Mouse (Mus musculus): Measurements from ENCODE around the gene Ifi206.
"Not testable (repeated sequence)": the region's sequence is repeated elsewhere in the genome, so short reads cannot be mapped to it uniquely, and the experiment has no call there.

Gene Ifi206

DNA sequence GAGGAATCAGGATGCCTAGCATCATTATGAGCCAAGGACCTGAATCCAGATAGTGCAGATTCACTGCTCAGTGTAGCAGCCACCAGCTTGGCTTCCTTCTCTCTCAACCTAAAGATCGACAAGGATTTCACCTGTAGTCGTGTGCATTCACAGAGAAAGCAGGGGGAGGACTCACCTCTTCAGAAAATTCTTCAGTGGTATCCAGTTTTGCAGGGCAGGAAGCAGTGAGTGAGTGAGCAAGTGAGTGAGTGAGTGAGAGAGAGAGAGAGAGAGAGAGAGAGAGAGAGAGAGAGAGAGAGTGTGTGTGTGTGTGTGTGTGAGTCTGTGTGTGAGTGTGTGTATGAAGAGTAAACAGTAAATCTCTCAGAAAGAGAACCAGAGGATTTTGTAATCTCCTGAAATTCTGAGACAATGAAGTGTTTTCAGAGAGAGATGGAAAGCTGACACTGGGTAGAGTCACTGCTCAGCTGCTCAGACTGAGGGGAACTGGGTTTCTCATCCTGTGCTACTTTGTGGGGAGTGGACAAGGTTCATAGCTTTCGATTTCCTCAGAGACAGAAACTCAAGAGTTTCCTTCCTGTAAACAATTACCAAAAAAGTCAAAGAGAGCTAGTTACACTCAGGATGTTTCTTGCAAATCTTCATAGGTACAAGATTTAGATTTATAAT lies at the start of gene Ifi206:
Gene Ifi206, minus strand, starts transcription at position 230 of the 669 bp plus-strand sequence.
- in situ Hi-C loops (cut with MboI; ENCODE audit: unreplicated experiment in 2 of 2) = not testable (repeated sequence)

DNA sequence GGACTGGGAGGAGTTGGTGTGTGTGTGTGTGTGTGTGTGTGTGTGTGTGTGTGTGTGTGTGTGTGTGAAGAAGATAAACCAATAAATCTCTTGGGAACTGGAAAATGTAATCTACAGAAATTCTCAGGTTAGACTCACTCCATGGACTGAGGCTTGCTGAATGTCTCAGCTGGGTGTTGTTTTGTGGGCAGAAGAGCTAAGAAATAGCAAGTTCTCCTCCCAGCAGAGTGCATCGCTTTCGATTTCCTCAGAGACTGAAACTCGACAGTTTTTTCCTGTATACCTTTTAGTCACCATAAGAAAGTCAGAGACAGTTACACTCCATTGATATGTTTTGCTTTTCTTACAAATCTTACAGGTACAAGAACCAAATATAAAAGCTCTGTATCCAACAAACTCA lies 45.0 kb upstream of the Ifi206 start, which contains the start of gene Ifi214:
Gene Ifi214, minus strand, starts transcription at position 167 of the 400 bp plus-strand sequence.
- in situ Hi-C loops (cut with MboI; ENCODE audit: unreplicated experiment in 2 of 2) = loop anchor here (5.0 to 10.0 kb wide), 2 partner anchors 89 to 102 kb away; no protein-coding TSS in a partner anchor

DNA sequence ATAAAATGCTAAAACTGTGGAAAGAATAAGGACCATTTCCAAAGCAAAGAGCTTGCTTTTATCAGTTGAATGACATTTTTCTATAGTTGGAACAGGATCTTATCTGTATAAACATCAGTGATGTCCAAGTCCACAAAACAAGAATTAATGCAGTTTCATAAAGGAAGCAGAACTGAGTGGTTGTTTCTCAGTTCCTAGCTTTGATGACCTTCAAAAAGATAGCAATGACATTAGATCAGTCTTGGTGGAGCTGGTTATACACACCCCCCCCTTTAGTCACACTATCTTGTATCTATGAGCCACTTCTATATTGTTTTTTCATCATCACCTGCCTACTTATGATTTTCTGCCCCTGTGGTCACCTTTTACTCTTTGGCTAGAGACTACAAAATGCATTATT lies 30.6 kb upstream of the Ifi206 start:
- in situ Hi-C loops (cut with MboI; ENCODE audit: unreplicated experiment in 2 of 2) = loop anchor here (5.0 to 10.0 kb wide), 2 partner anchors 57 to 59 kb away; no protein-coding TSS in a partner anchor

DNA sequence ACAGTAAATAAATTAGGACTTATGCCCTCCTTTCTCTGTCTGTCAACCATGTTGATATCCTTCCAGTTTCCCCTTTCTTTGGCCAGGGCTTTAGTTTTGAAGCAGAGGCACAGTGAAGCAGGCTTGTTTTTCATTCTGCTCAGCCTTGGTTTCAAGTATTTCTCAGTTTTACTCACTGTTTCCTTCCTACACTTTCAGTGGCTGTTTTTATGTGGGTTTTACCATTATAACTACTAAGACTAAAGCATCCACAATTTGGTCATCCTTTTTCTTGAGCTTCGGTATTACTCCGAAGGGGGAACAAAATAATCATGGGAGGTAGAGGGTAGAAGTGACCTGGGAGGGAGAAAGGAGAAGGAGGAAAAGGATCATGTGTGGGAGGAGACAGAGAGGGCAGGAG lies 19.8 kb upstream of the Ifi206 start:
- in situ Hi-C loops (cut with MboI; ENCODE audit: unreplicated experiment in 2 of 2) = not testable (repeated sequence)

DNA sequence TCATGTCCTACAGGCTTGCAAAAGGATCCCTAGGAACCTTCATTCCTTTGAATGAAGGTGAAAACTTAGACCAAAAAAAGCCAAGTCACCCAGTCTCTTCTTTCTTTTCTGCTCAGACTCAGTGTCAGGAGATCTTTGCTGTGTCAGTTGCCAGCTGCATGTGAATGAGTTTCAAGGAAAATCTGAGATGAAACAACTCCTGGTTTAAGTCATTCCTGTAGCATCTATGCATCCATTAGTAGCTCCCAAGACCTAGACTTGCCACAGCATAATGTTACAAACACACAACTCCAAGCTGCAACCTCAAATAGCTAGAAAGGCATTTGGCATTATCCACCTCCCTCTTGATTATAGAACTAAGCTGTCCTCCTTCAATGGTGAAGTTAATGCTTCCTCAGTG lies 642 bp upstream of the Ifi206 start:
- in situ Hi-C loops (cut with MboI; ENCODE audit: unreplicated experiment in 2 of 2) = not testable (repeated sequence)

DNA sequence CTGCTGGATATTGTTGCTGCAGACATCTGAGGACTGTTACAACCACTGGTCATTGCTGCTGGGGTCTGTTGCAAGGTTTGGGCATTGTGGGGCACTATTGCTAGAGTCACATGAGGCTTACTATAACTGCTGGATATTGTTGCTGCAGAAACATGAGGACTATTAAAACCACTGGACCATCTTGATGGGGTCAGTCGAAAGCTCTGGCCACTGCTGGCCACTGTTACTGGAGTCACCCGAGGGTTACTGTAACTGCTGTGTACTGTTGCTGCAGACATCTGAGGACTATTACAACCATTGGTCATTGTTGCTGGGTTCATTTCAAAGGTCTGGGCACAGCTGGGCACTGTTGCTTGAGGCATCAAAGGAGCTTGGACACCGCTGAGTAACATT lies 9.7 kb downstream of the Ifi206 start:
- in situ Hi-C loops (cut with MboI; ENCODE audit: unreplicated experiment in 2 of 2) = not testable (repeated sequence)

DNA sequence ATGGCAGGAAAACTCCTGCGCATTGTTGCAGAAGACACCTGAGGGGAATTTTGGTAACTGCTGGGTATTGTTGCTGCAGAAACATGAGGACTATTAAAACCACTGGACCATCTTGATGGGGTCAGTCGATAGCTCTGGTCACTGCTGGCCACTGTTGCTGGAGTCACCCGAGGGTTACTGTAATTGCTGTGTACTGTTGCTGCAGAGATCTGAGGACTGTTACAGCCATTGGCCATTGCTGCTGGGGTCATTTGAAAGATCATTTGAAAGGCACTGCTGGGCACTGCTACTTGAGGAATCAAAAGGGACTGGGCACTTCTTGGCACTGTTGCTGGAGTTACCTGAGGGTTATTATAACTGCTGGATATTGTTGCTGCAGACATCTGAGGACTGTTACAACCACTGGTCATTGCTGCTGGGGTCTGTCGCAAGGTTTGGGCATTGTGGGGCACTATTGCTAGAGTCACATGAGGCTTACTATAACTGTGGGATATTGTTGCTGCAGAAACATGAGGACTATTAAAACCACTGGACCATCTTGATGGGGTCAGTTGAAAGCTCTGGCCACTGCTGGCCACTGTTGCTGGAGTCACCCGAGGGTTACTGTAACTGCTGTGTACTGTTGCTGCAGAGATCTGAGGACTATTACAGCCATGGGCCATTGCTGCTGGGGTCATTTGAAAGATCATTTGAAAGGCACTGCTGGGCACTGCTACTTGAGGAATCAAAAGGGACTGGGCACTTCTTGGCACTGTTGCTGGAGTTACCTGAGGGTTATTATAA lies 10.3 kb downstream of the Ifi206 start:
- in situ Hi-C loops (cut with MboI; ENCODE audit: unreplicated experiment in 2 of 2) = not testable (repeated sequence)

DNA sequence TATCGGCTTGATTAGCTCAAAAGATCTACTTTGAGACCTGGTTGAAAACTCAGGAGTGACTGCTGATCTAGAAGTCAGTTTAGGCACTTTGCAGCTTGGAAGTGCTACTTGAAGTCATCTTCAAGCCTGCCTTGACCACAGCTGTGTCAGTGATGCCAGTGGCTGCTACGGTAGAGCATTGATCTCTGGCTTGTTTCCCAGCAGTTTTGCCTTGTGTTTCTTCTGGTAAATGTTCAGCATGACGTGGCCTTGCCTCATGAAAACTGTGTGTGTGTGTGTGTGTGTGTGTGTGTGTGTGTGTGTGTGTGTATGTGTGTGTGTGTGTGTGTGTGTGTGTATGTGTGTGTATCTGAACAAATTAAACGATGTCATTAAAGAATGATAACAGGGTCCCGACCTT lies 34.1 kb downstream of the Ifi206 start:
- in situ Hi-C loops (cut with MboI; ENCODE audit: unreplicated experiment in 2 of 2) = loop anchor here (5.0 to 10.0 kb wide), 5 partner anchors 181 to 1011 kb away; no protein-coding TSS in a partner anchor

DNA sequence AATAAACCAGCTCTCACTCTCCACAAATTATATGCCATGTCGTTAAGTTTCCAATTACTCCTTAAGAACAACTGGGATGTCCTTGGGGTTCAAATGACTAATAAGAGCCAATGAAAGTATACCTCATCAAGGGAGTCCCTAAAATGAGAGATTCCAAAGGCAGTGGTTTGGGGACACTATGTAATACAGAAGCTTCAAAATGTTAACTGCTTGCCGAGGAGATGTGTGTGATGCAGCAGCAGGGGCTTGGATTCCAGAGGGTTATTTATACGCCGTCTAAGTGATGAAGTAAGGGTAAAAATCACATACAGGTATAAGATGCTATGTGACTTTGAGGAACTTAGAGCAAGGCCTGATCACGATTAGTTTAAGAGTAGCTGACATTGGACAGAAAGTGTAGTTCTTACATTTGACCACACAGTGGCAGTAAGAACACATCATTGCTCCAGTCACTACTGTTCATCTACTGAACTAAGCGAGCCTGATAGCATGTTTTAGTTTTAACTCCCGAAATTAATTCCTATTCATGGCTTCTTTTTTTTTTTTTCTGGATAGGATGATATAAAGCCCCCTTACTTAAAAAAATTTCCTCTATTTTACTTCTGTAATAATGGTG lies 34.6 kb downstream of the Ifi206 start:
- in situ Hi-C loops (cut with MboI; ENCODE audit: unreplicated experiment in 2 of 2) = loop anchor here (5.0 to 10.0 kb wide), 5 partner anchors 181 to 1011 kb away; no protein-coding TSS in a partner anchor

DNA sequence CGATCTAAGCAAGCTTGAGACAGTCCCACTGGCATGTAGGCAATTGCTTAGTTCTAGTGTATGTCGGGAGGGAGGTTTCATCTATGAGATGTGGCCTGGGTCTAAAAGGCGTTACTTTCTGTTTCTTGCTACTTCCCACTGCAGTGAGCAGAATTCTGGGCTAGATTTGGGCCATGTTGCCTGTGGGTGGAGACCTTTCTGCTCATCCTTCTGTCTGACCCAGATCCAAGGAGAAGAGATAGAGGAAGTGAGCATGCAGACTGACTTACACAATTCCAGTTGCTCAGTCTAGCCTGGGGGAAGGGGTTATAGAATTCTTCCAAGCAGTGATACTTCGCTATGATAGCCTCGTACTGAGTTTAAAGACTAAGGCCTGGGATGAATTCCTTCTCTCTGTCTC lies 39.2 kb downstream of the Ifi206 start:
- in situ Hi-C loops (cut with MboI; ENCODE audit: unreplicated experiment in 2 of 2) = loop anchor here in 1 of 2 experiments (10.0 kb wide), 1 partner anchor 413 kb away; no protein-coding TSS in a partner anchor

DNA sequence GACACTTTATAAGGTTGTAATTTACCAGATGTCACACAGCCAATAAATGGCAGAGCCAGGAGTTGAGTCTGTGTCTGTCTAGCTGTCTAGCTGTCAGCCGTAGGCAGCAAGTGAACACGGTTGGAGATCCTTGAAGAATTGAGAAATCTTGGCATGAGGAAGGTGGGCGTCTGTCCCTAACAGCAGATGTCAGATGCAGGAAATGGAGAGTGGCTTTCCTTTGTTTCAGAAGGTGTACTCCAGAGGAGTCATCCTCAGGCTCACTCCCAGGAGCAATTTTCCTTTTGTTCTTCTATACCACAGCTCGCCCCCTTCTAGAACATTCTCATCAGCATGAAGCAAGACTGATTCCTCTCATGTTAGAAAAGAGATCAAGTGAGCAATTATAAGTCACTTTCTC lies 40.2 kb downstream of the Ifi206 start:
- in situ Hi-C loops (cut with MboI; ENCODE audit: unreplicated experiment in 2 of 2) = loop anchor here in 1 of 2 experiments (10.0 kb wide), 1 partner anchor 414 kb away; no protein-coding TSS in a partner anchor

DNA sequence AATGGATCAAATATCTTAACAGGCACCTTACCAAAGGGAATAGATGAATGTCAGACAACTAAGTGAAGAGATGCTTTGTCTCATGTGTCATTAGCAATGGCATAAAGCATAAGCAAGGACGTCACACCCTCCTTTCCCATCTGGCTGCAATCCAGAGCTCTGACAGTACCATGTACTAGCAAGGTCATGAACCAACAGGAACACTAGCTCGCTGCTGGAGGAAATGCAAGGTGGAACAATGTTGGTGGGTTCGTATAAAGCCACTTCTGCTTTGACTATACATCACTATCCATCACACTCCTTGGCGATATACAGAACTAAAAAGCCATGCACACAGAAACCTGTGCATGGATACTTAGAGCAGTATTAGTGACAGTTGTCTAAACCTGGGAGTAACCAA lies 43.8 kb downstream of the Ifi206 start:
- in situ Hi-C loops (cut with MboI; ENCODE audit: unreplicated experiment in 2 of 2) = no loop called here

DNA sequence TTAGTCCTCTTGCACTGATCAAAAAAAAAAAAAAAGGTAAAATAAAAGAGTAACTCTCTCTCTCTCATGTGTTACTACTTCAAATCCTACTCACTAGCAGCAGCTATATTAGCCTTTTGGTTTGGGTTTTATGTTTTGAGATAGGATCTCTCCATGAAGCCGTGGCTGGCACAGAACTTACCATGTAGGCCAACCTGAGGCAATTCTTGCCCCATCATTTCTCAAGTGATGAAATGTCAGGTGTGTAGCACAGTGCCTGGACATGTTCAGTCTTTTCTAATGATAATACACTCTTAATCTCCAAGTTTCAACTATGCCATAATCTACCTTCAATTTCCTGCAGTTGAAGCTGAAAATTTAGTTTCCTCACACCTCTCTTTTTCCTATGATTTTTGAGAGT lies 47.8 kb downstream of the Ifi206 start:
- in situ Hi-C loops (cut with MboI; ENCODE audit: unreplicated experiment in 2 of 2) = no loop called here

DNA sequence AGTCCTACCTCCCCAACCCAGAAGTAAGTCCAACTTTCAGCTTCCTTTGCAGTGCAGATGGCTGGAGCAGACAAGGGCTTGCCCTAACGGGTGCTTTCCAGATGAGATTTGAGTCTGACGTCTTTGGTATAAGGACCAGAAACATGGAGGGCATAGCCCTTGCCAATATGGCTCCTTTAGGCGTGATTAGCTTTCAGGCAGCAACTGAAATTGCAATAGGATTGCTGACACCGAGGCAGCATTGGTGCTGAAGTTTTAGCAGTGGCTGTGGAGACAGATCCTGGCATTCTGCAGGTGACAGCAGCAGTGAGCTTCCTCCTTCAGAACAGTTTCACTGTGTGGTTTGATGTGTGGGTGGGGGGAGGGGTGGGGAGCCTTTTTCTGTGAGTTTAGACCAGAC lies 49.6 kb downstream of the Ifi206 start:
- in situ Hi-C loops (cut with MboI; ENCODE audit: unreplicated experiment in 2 of 2) = no loop called here

DNA sequence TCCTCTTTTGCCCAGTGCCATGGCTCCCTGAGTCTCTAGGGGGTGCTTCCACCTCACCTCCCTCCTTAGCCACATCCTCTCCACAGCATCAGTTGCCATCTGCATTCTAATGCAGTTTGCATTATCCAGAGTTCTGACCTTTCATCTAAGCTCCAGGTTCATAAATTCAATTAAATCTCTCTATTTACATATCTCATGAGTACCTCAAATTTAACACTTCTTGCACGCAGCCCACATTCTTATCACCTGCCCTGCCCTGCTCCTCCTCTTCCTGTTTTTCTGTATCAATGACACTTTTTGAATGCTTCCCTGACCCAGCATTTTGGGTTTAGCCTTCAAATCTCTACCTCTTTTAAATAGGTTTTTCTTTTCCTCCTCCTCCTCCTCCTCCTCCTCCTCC lies 50.2 kb downstream of the Ifi206 start:
- in situ Hi-C loops (cut with MboI; ENCODE audit: unreplicated experiment in 2 of 2) = no loop called here

DNA sequence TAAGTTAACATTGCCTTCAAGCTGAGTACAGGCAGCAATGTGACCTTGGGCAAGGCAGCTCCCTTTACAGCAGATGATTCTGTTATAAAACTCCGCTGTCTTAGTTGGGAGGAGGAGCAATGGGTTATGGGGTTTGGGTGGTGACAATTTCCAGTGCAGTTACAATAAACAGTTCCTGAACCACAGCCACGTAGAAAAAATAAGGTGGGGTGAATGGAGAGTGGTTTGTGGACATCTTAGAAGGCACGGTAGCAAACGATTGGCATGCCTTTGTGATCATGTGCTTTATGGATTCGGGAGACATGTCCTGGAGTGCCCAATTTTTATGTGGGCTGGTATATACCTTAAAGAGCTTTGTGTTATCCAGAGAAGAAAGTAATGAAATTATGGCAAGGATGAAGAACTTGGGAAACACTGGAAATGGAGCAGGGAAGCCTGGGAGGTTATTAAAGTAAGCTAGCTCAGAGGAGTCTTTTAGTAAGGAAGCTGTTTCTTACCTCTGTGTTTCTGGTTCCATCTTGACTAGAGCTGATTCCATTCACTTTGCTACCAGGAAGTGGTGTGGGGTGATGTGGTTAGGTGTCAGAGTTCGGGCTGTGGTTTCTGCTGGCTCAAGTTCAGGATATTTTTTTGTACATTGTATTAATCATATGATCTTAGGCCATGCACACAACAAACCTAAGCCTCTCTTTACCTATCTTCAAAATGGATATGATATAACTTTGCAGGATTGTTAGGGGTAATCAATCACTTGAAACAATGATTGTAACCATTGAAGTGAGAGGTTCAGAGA lies 53.5 kb downstream of the Ifi206 start:
- in situ Hi-C loops (cut with MboI; ENCODE audit: unreplicated experiment in 2 of 2) = no loop called here

DNA sequence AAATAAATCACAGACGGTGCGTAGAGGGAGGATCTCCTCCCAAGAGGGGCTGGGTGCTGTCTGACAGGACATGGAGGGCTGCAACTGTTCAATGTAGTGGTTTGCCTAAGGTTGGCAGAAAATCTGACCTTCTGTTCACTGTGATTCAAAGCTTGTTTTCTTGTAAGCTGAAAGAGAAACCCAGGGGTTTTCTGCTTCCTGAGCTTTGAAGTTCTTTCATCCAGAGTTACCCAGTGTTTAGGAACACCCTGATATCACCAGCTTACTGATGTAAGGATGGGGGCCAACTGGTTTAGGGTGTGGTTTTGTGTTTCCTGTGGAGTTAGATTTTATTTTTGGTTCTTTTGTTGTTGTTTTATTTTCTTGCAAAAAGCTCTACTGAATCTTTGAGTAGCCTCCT lies 58.4 kb downstream of the Ifi206 start:
- in situ Hi-C loops (cut with MboI; ENCODE audit: unreplicated experiment in 2 of 2) = no loop called here

DNA sequence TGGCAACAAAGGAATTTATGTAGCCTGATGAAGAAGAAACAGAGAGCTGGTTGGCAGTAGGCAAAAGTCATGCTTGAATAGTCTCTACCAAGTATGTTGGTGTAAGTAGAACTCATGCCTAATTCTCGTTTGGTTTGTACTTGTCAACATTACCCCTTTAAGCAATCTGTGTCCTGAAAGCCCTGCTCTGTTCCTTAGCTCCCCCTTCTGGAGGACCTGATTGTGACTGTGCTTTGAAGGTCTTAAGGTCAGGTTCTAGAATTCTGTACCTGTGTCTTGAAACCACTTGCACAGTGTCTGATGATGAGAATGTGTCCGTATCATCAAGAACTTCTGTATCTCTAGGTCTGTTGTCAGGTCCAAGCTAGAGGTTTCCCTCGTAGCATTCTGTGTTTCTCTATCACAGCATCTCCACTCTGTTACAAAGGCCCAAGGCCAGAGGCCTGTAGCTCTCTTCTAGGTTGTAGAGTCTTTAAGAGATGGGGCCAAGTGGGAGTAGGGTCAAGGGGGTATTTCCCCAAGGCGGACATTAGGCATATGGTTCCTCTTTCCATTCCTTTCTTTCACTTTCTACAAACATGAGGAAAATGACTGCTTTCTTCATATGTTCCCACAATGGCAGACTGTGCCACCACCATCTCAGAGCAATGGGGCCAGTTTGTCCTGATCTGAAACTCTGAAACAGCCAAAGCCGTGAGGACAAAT lies 60.7 kb downstream of the Ifi206 start:
- in situ Hi-C loops (cut with MboI; ENCODE audit: unreplicated experiment in 2 of 2) = no loop called here

DNA sequence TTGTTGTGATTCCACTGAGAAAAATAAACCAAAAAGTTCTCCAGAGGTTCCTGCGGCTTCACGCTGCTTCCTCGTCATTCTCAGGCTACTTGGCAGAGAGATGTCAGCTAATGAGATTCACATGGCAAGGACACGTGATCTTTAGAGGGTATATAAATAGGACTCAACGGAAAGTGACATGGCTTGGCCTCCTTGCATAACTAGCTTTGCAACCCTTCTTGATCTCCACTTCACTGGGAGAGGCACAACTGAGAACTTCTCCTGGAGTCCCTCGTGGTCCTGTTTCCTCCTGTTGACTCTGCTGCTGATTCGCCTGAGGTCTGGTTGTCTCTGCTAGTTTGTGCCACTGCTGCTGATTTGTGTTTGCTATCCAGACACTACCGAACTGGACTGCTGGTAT lies 63.5 kb downstream of the Ifi206 start:
- in situ Hi-C loops (cut with MboI; ENCODE audit: unreplicated experiment in 2 of 2) = no loop called here

DNA sequence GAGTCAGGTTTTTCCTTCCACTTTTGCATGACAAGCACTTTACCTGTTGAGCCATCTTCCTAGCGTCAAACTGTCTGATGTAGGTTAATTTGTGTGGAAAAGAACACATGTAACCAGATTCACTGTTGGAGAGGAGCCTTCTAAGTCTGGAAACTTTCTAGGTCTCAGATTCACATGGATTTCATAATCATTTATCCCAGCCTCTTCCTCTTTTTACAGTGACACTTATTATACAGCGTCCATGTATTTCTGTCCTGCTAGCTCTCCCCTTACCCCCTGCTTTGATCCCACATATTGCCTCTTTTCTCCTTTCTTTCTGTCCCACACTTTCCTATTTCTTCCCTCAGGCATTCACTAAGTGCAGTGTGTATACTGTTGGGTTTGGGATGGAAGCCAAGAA lies 64.5 kb downstream of the Ifi206 start:
- in situ Hi-C loops (cut with MboI; ENCODE audit: unreplicated experiment in 2 of 2) = no loop called here

Measured in v-Abl transformed pro-B cells (cell line).